Mouse (Mus musculus) liver, embryonic 13.5 days (tissue): ENCODE measurements around the gene Cep152. TPM values are rescaled to one million over a fixed set of nuclear protein-coding genes. Genes with fewer than 3 reads are reported as not detected.

Experiments
- ATAC-seq: fragments of 200-750 bp; cut with Nextera tagmentation; 2 replicates; pipeline ENCODE4 v1.8.0; 2017; ENCODE audit warnings: low read depth, mild to moderate bottlenecking, moderate number of reproducible peaks, moderate library complexity
- DNase-seq: peaks from one replicate; pipeline ENCODE4 v3.0.0; 2022
- H3K27ac ChIP-seq: fragments of 300-500 bp; sonication (generic); 2 replicates; pipeline ENCODE4 v1.5.1; 2015; ENCODE audit warnings: moderate library complexity, mild to moderate bottlenecking, inconsistent platforms
- H3K27me3 ChIP-seq: fragments of 300-500 bp; sonication (generic); 2 replicates; pipeline ENCODE4 v1.6.1; 2015; ENCODE audit warnings: mild to moderate bottlenecking, inconsistent platforms
- H3K36me3 ChIP-seq: fragments of 300-500 bp; sonication (generic); 2 replicates; pipeline ENCODE4 v1.6.1; 2015; ENCODE audit warnings: mild to moderate bottlenecking, inconsistent platforms
- H3K4me1 ChIP-seq: fragments of 300-500 bp; sonication (generic); replicated peaks from 2 replicates; pipeline ENCODE4 v1.6.1; 2015; ENCODE audit warnings: inconsistent platforms
- H3K4me2 ChIP-seq: fragments of 300-500 bp; sonication (generic); 2 replicates; pipeline ENCODE4 v1.6.1; 2015; ENCODE audit warnings: inconsistent platforms, mild to moderate bottlenecking, moderate library complexity
- H3K4me3 ChIP-seq: fragments of 300-500 bp; sonication (generic); replicated peaks from 2 replicates; pipeline ENCODE4 v1.5.1; 2015; ENCODE audit warnings: mild to moderate bottlenecking, inconsistent platforms
- H3K9ac ChIP-seq: fragments of 300-500 bp; sonication (generic); 2 replicates; pipeline ENCODE4 v1.6.1; 2015; ENCODE audit warnings: mild to moderate bottlenecking, inconsistent platforms
- H3K9me3 ChIP-seq: fragments of 300-500 bp; sonication (generic); replicated peaks from 2 replicates; pipeline ENCODE4 v1.6.1; 2016; ENCODE audit warnings: inconsistent platforms
- WGBS: fragments of 180-500 bp; shearing (Covaris S2); methylation state at CpG from one replicate; pipeline ENCODE4 v1.1.7; 2015; ENCODE audit not compliant: insufficient replicate concordance; 5-methylcytosine and 5-hydroxymethylcytosine counted together
- polyA plus RNA-seq: library from polyadenylated mRNA; unstranded; fragments of >200 nt; fragmentation: Nextera tagmentation; extraction: Ambion mirVana; gene quantifications from 2 replicates; pipeline ENCODE4 v1.2.1, GENCODE M21; 2015

Cep152 gene
- polyA plus RNA-seq: 4.1 and 5.1 TPM in 2 replicates

DNA sequence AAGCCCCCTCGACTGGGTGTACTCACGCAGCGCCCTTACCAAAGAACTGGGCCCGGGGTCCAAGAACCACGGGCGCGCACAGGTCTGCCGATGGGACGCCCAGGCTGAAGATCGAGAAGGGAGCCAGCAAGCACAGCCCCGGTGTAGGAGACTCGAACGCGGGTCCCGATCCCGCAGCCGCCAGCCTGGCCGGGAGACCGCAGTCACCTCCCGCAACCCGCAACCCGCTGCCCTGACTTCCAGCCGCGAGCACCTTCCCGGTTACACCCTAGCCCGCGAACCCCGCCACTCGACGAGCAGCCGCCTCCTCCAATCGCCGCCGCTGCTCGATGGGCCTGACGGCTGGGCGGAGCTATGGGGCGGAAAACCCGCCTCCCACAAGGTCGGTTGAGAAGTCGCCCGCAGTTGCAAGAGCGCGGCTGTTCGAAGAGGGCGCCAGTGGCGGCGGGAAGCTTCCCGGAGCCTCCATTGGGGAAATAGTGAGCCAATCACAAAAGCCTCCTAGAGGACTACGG lies at the start of gene Cep152:
Gene Cep152, minus strand, starts transcription at position 277 of the 515 bp plus-strand sequence.
- Histone ChIP-seq H3K36me3 (peaks cover 20% of the 10 kb centered on the region), H3K4me1 (peaks cover 37% of the 10 kb centered on the region), H3K4me2 (peak within 1 kb of the TSS; percentile 83), H3K9me3 (no peaks in the 10 kb centered on the region), H3K27me3 (no peaks in the 10 kb centered on the region), H3K4me3 (peak within 1 kb of the TSS; percentile 84), H3K27ac (peak within 1 kb of the TSS; percentile 83), H3K9ac (peak within 1 kb of the TSS; percentile 92)
- peak; percentile 99 for ATAC-seq
- peak; percentile 99 for DNase-seq
- under 1% methylated on average over 50 of the region's 50 CpGs for WGBS

DNA sequence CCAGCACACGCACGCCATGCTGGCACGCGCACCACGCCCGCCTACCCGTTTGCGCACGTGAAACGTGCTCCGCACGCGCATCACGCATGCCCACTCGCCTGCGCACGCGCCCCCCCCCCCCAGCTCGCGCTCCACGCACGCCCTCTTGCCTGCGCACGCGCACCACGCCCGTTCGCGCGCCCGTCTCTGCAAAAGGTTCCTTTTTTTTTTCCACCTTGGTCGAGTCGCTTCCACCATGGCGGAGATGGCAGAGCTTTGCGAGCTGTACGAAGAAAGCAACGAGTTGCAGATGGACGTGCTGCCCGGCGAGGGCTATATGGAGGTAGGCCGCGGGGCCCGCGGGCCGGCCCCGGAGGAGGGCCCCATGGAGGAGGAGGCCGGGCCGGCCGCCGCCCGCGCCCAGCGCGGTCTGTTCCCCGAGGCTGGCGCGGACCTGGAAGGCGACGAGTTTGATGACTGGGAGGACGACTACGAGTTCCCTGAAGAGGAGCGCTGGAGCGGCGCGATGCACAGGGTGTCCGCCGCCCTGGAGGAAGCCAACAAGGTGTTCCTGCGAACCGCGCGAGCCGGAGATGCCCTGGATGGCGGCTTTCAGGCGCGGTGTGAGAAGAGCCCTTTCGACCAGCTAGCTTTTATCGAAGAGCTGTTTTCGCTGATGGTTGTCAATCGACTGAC lies 48.2 kb upstream of the Cep152 start, which contains the start of gene Eid1:
Gene Eid1, plus strand, starts transcription at position 139 of the 675 bp plus-strand sequence.
- Histone ChIP-seq H3K9me3 (no peaks in the 10 kb centered on the region), H3K4me1 (peaks cover 39% of the 10 kb centered on the region), H3K4me2 (peak within 1 kb of the TSS; percentile 85), H3K9ac (peak within 1 kb of the TSS; percentile 87), H3K36me3 (0 out of 2 replicates have a peak, but pooled peaks cover 3% of the 10 kb centered on the region), H3K4me3 (peak within 1 kb of the TSS; percentile 83), H3K27ac (peak within 1 kb of the TSS; percentile 91), H3K27me3 (no peaks in the 10 kb centered on the region)
- ATAC-seq (peak; percentile 91), DNase-seq (peak; percentile 59)
- WGBS: under 1% methylated on average over 65 of the region's 79 CpGs

DNA sequence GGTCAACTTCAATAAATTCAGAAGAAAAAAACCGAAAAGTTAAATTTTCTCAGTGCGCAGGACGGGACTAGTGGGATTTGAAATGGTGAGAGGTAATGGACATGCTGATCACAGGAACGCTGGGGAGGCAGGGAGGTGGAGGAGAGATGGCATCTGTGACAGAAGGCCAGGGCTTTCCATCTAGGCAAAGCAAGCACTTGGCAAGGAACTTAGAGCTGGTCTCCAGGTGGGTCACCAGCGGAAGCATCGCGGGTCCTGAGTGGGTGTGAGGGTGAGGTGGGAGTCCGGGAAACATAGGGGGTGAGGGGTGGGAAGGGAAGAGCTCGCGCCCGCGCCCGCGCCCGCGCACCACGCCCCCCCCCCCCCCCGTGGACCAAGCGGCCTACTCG lies 47.6 kb upstream of the Cep152 start:
- peak overlapping the region; percentile 87 for H3K9ac ChIP-seq
- H3K4me2 ChIP-seq: peak overlapping the region; percentile 85
- H3K4me3 ChIP-seq: peak overlapping the region; percentile 83
- H3K36me3 ChIP-seq: 0 out of 2 replicates have a peak, but pooled peaks cover 3% of the 10 kb centered on the region
- no peaks in the 10 kb centered on the region for H3K27me3 ChIP-seq
- peak overlapping the region; percentile 91 for H3K27ac ChIP-seq
- 30% methylated on average over 9 of the region's 20 CpGs for WGBS
- no peaks in the 10 kb centered on the region for H3K9me3 ChIP-seq
- peaks cover 44% of the 10 kb centered on the region for H3K4me1 ChIP-seq
- ATAC-seq (peak; percentile 24), DNase-seq (no peak)

DNA sequence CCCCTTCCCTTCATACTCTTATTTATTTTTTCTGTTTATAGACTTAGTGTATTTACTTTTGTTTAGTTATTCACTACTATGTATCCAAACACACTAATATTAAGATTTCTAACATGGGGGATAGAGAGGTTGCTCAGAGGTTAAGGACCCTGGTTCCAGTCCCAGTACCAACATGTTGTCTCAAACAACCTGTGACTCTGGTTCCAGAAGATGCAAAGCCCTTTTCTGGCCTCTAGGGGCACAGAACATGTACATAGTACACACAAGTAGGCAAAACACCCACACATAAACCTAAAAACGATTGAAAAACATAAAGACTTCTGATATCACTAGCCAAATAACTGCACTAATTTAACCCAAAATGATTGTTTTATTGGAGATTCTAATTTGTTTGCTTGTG lies 45.9 kb upstream of the Cep152 start:
- no peaks in the 10 kb centered on the region for H3K27me3 ChIP-seq
- no peak overlapping the region for H3K9ac ChIP-seq
- WGBS: 31% methylated on average over 1 of the region's 1 CpGs
- H3K4me2 ChIP-seq: no peak overlapping the region
- peaks cover 59% of the 10 kb centered on the region for H3K4me1 ChIP-seq
- no peak for DNase-seq
- H3K9me3 ChIP-seq: no peaks in the 10 kb centered on the region
- no peak overlapping the region for H3K27ac ChIP-seq
- ATAC-seq: no peak
- H3K36me3 ChIP-seq: 0 out of 2 replicates have a peak, but pooled peaks cover 3% of the 10 kb centered on the region
- H3K4me3 ChIP-seq: no peak overlapping the region

DNA sequence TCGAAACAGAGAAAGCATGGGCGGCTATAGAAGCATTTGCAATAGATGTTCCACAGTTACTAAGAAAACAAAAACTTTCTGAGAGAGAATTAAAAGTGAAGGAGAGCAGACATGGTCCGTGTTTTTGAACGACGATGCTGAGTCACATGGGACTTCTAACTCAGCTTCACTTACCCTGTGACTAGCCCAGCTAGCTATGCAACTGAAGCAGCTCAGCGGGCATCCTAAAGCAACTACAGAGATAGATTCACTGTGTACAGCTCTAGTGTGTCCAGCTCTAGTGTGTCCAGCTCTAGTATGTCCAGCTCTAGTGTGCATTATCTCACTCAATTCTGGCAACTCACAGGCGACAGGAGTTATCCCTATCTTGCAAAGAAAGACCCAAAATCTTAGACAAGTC lies 42.8 kb upstream of the Cep152 start:
- peak overlapping the region; percentile 79 for H3K27ac ChIP-seq
- H3K4me1 ChIP-seq: peaks cover 71% of the 10 kb centered on the region
- DNase-seq (no peak), ATAC-seq (peak; percentile 14; the same call in 1 of the 2 replicates)
- H3K4me2 ChIP-seq: peak overlapping the region; percentile 32; the same call in 1 of the 2 replicates
- no peaks in the 10 kb centered on the region for H3K9me3 ChIP-seq
- no peak overlapping the region for H3K9ac ChIP-seq
- H3K36me3 ChIP-seq: no peaks in the 10 kb centered on the region
- H3K4me3 ChIP-seq: no peak overlapping the region
- WGBS: 63% methylated on average over 7 of the region's 7 CpGs
- no peaks in the 10 kb centered on the region for H3K27me3 ChIP-seq

DNA sequence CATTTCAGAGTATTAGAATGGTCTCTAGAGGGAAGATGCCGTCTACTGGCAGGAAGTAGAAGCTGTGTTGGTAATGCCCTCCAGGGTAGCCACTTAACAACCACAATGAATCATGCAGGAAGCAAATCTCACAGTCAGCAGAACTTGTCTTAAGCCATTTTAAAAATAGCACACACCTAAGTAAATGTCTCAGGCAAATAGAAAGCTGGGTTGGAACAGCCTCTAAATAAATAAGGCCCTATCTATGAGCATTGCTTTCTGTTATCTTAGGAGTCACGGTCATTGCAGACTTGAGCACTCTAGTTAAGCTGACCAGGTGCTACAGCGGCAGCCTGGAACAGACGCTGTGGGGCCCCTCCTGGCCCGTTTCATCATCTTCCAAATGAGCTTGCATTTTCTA lies 42.3 kb upstream of the Cep152 start:
- H3K27ac ChIP-seq: peak overlapping the region; percentile 79
- H3K4me2 ChIP-seq: peak overlapping the region; percentile 32; the same call in 1 of the 2 replicates
- no peaks in the 10 kb centered on the region for H3K9me3 ChIP-seq
- no peaks in the 10 kb centered on the region for H3K27me3 ChIP-seq
- H3K4me3 ChIP-seq: no peak overlapping the region
- WGBS: 10% methylated on average over 5 of the region's 5 CpGs
- H3K9ac ChIP-seq: no peak overlapping the region
- ATAC-seq: peak; percentile 72
- H3K36me3 ChIP-seq: no peaks in the 10 kb centered on the region
- H3K4me1 ChIP-seq: peaks cover 70% of the 10 kb centered on the region
- peak; percentile 38 for DNase-seq

DNA sequence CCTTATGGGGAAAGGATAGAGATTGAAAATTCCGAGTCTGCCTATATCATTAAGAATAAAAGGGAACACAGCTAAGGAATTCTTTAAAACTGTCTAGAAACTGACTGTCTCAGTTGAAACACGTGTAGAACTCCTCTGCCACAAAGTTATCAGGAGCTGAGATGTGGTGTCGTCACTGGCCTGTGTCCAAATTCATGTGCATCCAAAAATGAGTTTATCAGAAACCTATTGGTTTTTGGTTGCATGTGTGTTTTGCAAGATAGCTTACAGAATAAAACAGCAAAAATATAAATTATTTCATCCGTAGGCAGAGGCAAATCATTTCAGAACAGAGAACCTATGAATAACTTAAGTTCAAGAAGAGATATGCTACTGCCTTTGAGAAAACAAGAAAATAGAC lies 41.8 kb upstream of the Cep152 start:
- H3K9ac ChIP-seq: no peak overlapping the region
- H3K27me3 ChIP-seq: no peaks in the 10 kb centered on the region
- H3K4me3 ChIP-seq: no peak overlapping the region
- no peak for ATAC-seq
- no peaks in the 10 kb centered on the region for H3K9me3 ChIP-seq
- 27% methylated on average over 4 of the region's 4 CpGs for WGBS
- no peak for DNase-seq
- peaks cover 70% of the 10 kb centered on the region for H3K4me1 ChIP-seq
- H3K36me3 ChIP-seq: no peaks in the 10 kb centered on the region
- 0 out of 2 replicates have a peak overlapping the region, but pooled peaks have one; percentile 11 for H3K4me2 ChIP-seq
- H3K27ac ChIP-seq: peak overlapping the region; percentile 79

DNA sequence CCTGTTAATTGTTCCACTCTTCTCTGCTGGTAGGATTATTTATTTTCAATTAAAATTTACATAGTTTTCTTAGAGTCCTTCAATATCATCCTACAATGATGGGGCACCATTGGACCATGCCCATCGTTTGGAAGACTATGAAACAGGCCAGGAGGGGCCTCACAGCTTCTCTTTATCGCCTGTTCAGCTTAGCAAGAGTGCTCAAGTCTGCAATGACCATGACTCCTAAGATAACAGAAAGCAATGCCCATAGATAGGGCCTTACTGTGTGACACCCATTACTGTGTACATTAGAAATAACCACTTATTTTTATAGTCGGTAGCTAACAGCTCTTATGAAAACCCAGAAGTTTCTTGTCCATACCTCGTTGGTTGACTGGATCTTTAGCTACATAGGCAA lies 41.0 kb upstream of the Cep152 start:
- Histone ChIP-seq H3K9me3 (no peaks in the 10 kb centered on the region), H3K36me3 (no peaks in the 10 kb centered on the region), H3K4me3 (no peak overlapping the region), H3K27me3 (no peaks in the 10 kb centered on the region), H3K4me1 (peaks cover 77% of the 10 kb centered on the region), H3K4me2 (peak overlapping the region; percentile 11; the same call in 1 of the 2 replicates), H3K27ac (peak overlapping the region; percentile 79), H3K9ac (peak overlapping the region; percentile 14; the same call in 1 of the 2 replicates)
- 35% methylated on average over 4 of the region's 4 CpGs for WGBS
- DNase-seq: peak; percentile 38
- ATAC-seq: peak; percentile 92

DNA sequence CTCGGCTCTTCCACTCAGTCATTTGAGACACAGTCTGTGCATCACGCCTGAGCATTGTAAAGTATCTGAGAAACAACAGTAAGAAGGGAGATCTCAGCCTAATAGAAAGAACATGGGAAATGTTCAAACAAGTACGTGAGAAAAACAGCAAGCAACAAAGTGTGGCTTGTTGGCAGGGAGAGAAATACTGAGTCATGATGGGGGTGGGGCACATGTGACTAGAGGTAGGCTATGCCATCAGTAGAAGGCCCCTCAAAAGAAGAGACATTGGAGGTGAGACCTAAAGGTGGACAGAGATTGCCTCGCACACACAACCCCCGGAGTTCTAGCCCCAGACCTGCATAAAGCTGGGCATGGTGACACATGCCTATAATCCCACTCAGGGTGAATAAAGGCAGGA lies 40.3 kb upstream of the Cep152 start:
- DNase-seq (peak; percentile 33), ATAC-seq (peak; percentile 40; the same call in 1 of the 2 replicates)
- Histone ChIP-seq H3K9ac (0 out of 2 replicates have a peak overlapping the region, but pooled peaks have one; percentile 31), H3K36me3 (no peaks in the 10 kb centered on the region), H3K4me2 (0 out of 2 replicates have a peak overlapping the region, but pooled peaks have one; percentile 9), H3K27ac (peak overlapping the region; percentile 78), H3K27me3 (no peaks in the 10 kb centered on the region), H3K4me1 (peaks cover 84% of the 10 kb centered on the region), H3K4me3 (no peak overlapping the region), H3K9me3 (no peaks in the 10 kb centered on the region)
- WGBS: 78% methylated on average over 5 of the region's 5 CpGs

DNA sequence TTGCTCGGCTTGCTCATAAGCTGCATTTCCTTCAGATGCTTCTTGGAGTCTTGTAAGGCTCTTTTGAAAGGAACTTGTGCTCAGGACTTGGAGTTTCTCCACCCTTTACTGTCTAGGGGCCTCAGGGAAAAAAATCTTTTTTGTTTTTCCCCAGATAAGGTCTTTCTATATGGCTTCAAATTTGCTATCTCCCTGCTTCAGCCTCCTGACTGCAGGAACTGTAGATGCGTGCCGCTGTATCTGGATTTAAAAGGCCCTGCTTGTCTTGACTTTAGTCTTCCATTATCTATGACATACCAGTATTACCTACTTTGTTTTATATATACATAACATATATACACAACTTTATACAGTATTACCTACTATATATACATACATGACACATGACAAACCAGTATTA lies 37.6 kb upstream of the Cep152 start:
- ATAC-seq: no peak
- no peaks in the 10 kb centered on the region for H3K27me3 ChIP-seq
- no peak for DNase-seq
- no peak overlapping the region for H3K9ac ChIP-seq
- H3K4me2 ChIP-seq: no peak overlapping the region
- no peaks in the 10 kb centered on the region for H3K36me3 ChIP-seq
- no peak overlapping the region for H3K27ac ChIP-seq
- no peaks in the 10 kb centered on the region for H3K9me3 ChIP-seq
- WGBS: 42% methylated on average over 3 of the region's 3 CpGs
- H3K4me1 ChIP-seq: peaks cover 70% of the 10 kb centered on the region
- no peak overlapping the region for H3K4me3 ChIP-seq

DNA sequence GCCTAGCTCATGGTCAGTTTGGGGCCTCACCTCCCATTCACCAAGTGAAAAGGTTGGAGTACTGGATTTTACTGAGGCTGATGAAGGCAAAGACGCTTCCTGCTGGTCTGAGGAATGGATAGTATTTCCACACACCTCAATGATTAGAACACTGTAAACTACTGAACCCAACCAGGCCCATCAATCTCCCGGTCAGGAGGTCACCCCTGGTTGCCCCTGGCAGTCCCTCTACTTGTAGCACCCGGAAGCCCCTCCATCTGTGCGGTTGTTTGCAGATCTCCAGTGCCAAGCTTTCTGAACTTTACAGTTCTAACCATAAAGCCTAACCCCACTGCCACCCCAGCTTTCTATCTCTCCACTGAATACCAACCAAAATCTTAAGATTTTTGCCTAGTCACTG lies 36.2 kb upstream of the Cep152 start:
- Histone ChIP-seq H3K27me3 (no peaks in the 10 kb centered on the region), H3K4me1 (peaks cover 56% of the 10 kb centered on the region), H3K9ac (no peak overlapping the region; the same call in 1 of the 2 replicates), H3K36me3 (no peaks in the 10 kb centered on the region), H3K4me2 (peak overlapping the region; percentile 48; the same call in 1 of the 2 replicates), H3K4me3 (no peak overlapping the region), H3K9me3 (no peaks in the 10 kb centered on the region), H3K27ac (no peak overlapping the region)
- no peak for ATAC-seq
- 68% methylated on average over 4 of the region's 4 CpGs for WGBS
- no peak for DNase-seq
